Mouse (Mus musculus): ENCODE results near the gene Olfr1443. TPM values are rescaled to one million over a fixed set of nuclear protein-coding genes. Genes with fewer than 3 reads are reported as not detected.
"Not testable (repeated sequence)": the region's sequence is repeated elsewhere in the genome, so short reads cannot be mapped to it uniquely, and the experiment has no call there.

Olfr1443 gene
- polyA plus RNA-seq (2011; ENCODE audit: insufficient read depth, insufficient read length, low replicate concordance, missing spikeins): not detected in 2 replicates

DNA sequence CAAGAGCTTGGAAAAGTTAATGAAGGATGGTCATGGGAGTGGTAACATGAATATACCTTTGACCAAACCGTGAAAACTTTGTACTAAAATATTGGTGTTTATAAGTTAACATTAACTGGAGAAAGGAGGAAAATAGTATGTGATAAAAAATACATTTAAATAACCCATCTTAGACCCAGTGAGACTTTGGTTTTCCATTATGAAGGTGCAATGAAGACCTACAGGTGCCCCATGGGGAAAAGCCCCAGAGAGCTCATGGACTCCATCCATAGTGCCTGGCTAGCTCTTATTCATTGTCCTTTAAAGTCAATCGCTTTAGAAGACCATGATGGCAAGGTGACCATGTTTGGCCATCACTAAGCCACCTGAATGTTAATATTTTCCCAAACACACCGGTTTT lies at the start of gene Olfr1443:
Olfr1443 (plus strand) TSS at position 301 of the 400 bp plus-strand sequence.
- no peak within 1 kb of the TSS for H3K27ac ChIP-seq (ENCODE audit: control insufficient read depth, insufficient read depth, low read depth, low read length, poor library complexity)
- H3K4me3 ChIP-seq (replicated peaks; ENCODE audit: control insufficient read depth, low read depth, low read length): no peak within 1 kb of the TSS
- no peak for TF ChIP-seq POLR2A (IDR thresholded peaks at IDR 0.05; ENCODE audit: borderline replicate concordance, control insufficient read depth, low read depth, low read length)
- H3K4me1 ChIP-seq (ENCODE audit: control insufficient read depth, insufficient read depth, low read length): no peaks in the 10 kb centered on the region
- WGBS: 52% methylated on average over 3 of the region's 3 CpGs

DNA sequence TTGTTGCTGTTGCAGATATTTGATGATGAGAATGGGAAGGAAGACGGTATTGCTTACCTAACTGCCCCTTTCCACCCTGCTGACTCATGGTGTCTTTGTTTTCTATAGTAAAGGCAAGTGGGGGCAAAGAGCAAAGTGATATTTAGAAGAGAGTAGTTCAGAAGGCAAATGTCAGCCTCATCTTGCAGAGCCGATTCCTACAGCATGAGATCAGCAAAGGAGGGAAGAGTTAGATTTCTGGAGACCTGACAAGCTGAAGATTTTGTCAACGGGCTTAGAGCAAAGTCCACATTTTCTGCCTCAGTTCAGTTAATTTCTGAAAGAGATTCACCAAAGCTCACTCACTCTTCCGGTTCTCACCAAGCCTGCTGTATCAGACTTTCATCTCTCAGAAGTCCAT lies 44.7 kb upstream of the Olfr1443 start, which contains the start of gene Glyat:
Glyat (plus strand) TSS at position 133 of the 400 bp plus-strand sequence.
- TF ChIP-seq POLR2A (IDR thresholded peaks at IDR 0.05; ENCODE audit: borderline replicate concordance, control insufficient read depth, low read depth, low read length) (no peak), CTCF (IDR thresholded peaks at IDR 0.05; ENCODE audit: control insufficient read depth, insufficient read depth, low read length) (no peak)
- WGBS: 51% methylated on average over 4 of the region's 4 CpGs
- Histone ChIP-seq H3K4me3 (replicated peaks; ENCODE audit: control insufficient read depth, low read depth, low read length) (no peak within 1 kb of the TSS), H3K27ac (ENCODE audit: control insufficient read depth, insufficient read depth, low read depth, low read length, poor library complexity) (no peak within 1 kb of the TSS), H3K4me1 (ENCODE audit: control insufficient read depth, insufficient read depth, low read length) (no peaks in the 10 kb centered on the region)

DNA sequence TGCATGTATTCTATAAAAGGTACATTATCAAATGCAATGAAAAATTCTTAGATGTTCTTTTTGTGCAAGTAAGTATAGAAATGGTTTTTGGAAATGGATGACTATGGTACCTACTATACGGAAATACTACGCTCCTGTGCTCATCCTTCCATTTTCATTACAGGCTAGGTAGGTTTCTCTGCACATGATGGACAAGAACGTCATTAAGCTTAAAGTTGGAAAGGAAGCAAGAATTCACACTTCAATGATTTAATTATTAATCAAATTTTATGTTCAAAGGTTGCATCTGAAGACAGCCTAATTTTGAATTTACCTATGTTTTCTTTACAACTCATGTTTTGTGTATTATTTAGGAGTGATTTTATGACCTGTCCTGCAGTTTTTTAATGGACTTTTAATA lies 43.7 kb upstream of the Olfr1443 start:
- H3K4me3 ChIP-seq (replicated peaks; ENCODE audit: control insufficient read depth, low read depth, low read length): no peak overlapping the region
- no peak for TF ChIP-seq POLR2A (IDR thresholded peaks at IDR 0.05; ENCODE audit: borderline replicate concordance, control insufficient read depth, low read depth, low read length)
- H3K4me1 ChIP-seq (ENCODE audit: control insufficient read depth, insufficient read depth, low read length): no peaks in the 10 kb centered on the region
- WGBS: 84% methylated on average over 3 of the region's 3 CpGs
- no peak overlapping the region for H3K27ac ChIP-seq (ENCODE audit: control insufficient read depth, insufficient read depth, low read depth, low read length, poor library complexity)

- H3K4me3 ChIP-seq (replicated peaks; ENCODE audit: control insufficient read depth, low read depth, low read length): no peak overlapping the region
- WGBS: 71% methylated on average over 4 of the region's 4 CpGs
- TF ChIP-seq CTCF (IDR thresholded peaks at IDR 0.05; ENCODE audit: control insufficient read depth, insufficient read depth, low read length) (no peak), POLR2A (IDR thresholded peaks at IDR 0.05; ENCODE audit: borderline replicate concordance, control insufficient read depth, low read depth, low read length) (no peak)
- H3K4me1 ChIP-seq (ENCODE audit: control insufficient read depth, insufficient read depth, low read length): no peaks in the 10 kb centered on the region
- H3K27ac ChIP-seq (ENCODE audit: control insufficient read depth, insufficient read depth, low read depth, low read length, poor library complexity): no peak overlapping the region
Measured at GRCm38 (mm10) chr19:12634963-12635362, 42.9 kb upstream of the Olfr1443 start.

DNA sequence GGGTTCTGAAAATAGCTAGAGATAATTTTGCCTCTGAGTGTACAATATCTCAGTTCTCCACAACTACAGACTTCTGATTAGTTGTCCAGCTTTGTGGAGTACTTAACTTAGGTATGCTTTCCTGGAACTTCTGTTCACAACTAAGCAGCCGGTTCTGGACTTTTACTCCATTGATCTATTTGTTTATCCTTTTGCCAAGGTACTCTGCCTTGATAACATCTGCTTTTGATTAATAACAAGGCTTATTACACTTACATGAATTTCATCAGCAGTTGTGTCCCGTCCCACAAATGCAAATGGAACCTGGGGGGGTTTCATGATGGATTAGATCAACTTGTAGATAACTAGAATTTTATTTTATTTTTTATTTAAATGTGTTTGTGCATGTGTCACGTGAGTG lies 41.0 kb upstream of the Olfr1443 start:
- Histone ChIP-seq H3K27ac (ENCODE audit: control insufficient read depth, insufficient read depth, low read depth, low read length, poor library complexity) (no peak overlapping the region), H3K4me1 (ENCODE audit: control insufficient read depth, insufficient read depth, low read length) (no peaks in the 10 kb centered on the region), H3K4me3 (replicated peaks; ENCODE audit: control insufficient read depth, low read depth, low read length) (no peak overlapping the region)
- WGBS: 70% methylated on average over 3 of the region's 3 CpGs
- no peak for TF ChIP-seq POLR2A (IDR thresholded peaks at IDR 0.05; ENCODE audit: borderline replicate concordance, control insufficient read depth, low read depth, low read length)
- TF ChIP-seq CTCF (IDR thresholded peaks at IDR 0.05; ENCODE audit: control insufficient read depth, insufficient read depth, low read length): no peak

GRCm38 (mm10) chr19:12638049-12638448 lies 39.9 kb upstream of the Olfr1443 start:
- TF ChIP-seq POLR2A (IDR thresholded peaks at IDR 0.05; ENCODE audit: borderline replicate concordance, control insufficient read depth, low read depth, low read length) (no peak), CTCF (IDR thresholded peaks at IDR 0.05; ENCODE audit: control insufficient read depth, insufficient read depth, low read length) (no peak)
- Histone ChIP-seq H3K4me3 (replicated peaks; ENCODE audit: control insufficient read depth, low read depth, low read length) (no peak overlapping the region), H3K4me1 (ENCODE audit: control insufficient read depth, insufficient read depth, low read length) (no peaks in the 10 kb centered on the region), H3K27ac (ENCODE audit: control insufficient read depth, insufficient read depth, low read depth, low read length, poor library complexity) (no peak overlapping the region)
- WGBS: 65% methylated on average over 1 of the region's 1 CpGs

- Histone ChIP-seq H3K4me3 (replicated peaks; ENCODE audit: control insufficient read depth, low read depth, low read length) (no peak overlapping the region), H3K4me1 (ENCODE audit: control insufficient read depth, insufficient read depth, low read length) (no peaks in the 10 kb centered on the region), H3K27ac (ENCODE audit: control insufficient read depth, insufficient read depth, low read depth, low read length, poor library complexity) (no peak overlapping the region)
- no peak for TF ChIP-seq POLR2A (IDR thresholded peaks at IDR 0.05; ENCODE audit: borderline replicate concordance, control insufficient read depth, low read depth, low read length)
- TF ChIP-seq CTCF (IDR thresholded peaks at IDR 0.05; ENCODE audit: control insufficient read depth, insufficient read depth, low read length): no peak
Measured at GRCm38 (mm10) chr19:12649511-12649910, 28.4 kb upstream of the Olfr1443 start.

DNA sequence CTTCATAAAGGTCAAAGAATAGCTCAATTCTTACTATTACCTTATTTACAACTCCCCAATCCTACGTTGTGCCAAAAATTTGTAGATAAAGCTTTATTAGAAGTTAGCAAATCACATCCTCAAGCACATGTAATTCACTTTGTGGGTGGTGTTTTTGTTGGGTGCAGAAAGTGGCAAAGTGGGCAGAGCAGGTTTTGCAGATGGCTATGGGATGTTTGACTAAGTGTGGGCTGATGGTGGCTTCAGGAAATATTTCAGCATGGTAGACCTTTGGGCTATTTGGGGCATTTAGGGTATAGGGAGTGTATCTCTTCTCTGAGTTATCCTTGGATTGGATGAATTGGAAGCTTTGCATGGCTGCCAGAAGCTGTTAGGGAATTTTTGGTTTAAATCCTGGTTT lies 11.8 kb upstream of the Olfr1443 start:
- no peak overlapping the region for H3K27ac ChIP-seq (ENCODE audit: control insufficient read depth, insufficient read depth, low read depth, low read length, poor library complexity)
- WGBS: 78% methylated on average over 1 of the region's 1 CpGs
- H3K4me3 ChIP-seq (replicated peaks; ENCODE audit: control insufficient read depth, low read depth, low read length): no peak overlapping the region
- no peaks in the 10 kb centered on the region for H3K4me1 ChIP-seq (ENCODE audit: control insufficient read depth, insufficient read depth, low read length)
- TF ChIP-seq POLR2A (IDR thresholded peaks at IDR 0.05; ENCODE audit: borderline replicate concordance, control insufficient read depth, low read depth, low read length): no peak
- TF ChIP-seq CTCF (IDR thresholded peaks at IDR 0.05; ENCODE audit: control insufficient read depth, insufficient read depth, low read length): no peak

DNA sequence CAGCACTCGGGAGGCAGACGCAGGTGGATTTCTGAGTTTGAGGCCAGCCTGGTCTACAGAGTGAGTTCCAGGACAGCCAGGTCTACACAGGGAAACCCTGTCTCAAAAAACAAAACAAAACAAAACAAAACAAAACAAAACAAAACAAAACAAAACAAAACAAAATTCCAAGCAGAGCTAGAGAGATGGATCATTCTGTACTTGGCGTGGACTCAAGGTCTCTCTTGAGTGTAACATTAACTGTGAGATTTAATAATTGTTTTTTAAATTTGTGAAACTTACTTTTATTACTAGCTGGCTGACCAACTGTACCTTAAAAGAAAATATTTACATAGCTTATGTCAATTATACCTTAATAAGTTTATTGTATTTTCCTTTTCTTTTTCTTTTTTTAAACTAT lies 9.3 kb upstream of the Olfr1443 start:
- not testable (repeated sequence) for H3K4me3 ChIP-seq (replicated peaks; ENCODE audit: control insufficient read depth, low read depth, low read length); H3K27ac ChIP-seq (ENCODE audit: control insufficient read depth, insufficient read depth, low read depth, low read length, poor library complexity); H3K4me1 ChIP-seq (ENCODE audit: control insufficient read depth, insufficient read depth, low read length)
- WGBS: 92% methylated on average over 3 of the region's 3 CpGs

Measured in bone marrow, adult 2 months (tissue).